Mouse (Mus musculus): ENCODE results near the gene Sgk1.

DNA sequence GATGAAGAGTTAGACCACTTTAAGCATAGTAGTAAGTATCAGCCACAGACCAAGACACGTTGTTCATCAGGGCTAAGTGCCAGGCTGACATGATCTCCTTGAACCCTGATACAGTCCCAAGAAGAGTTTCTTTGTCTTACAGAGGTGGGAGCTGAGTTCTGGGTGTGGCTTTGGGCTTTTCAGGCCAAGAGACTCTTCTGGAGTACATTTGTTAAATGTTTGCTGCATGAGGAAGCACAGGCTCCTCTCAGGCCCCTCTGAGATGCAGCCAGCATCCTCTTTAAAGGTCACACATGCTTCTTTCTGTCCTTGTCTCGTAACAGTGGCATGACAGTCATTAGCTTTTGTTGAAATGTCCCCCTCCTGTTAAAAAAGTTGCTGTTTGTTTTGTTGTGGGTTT is 38.6 kb downstream of the Sgk1 start:
- TF ChIP-seq ZC3H11A (IDR thresholded peaks at IDR 0.05; ENCODE audit: borderline replicate concordance, low read depth, low read length) (no peak), CHD2 (IDR thresholded peaks at IDR 0.05; ENCODE audit: low read depth, low read length) (no peak), ZNF384 (IDR thresholded peaks at IDR 0.05; ENCODE audit: low read depth, low read length) (no peak), HCFC1 (IDR thresholded peaks at IDR 0.05; ENCODE audit: borderline replicate concordance, insufficient read depth, low read length) (no peak), MAFK (IDR thresholded peaks at IDR 0.05; ENCODE audit: insufficient read depth, low read depth, low read length) (no peak)

All from ES-E14 (cell line).